Mouse (Mus musculus): Measurements from ENCODE around the gene Olfr1412.
A peak's percentile ranks its signal among the peaks of the same experiment; 100 is the strongest.

Gene Olfr1412

GRCm38 (mm10) chr1:92637501-92638172 lies 52.1 kb downstream of the Olfr1412 start:
- DNase-seq (ENCODE audit: low read depth in 2 of 2, low spot score in 2 of 2), result no peak

GRCm38 (mm10) chr1:92638181-92638580 lies 52.6 kb downstream of the Olfr1412 start:
- no peak for DNase-seq (ENCODE audit: low read depth in 2 of 2, low spot score in 2 of 2)

GRCm38 (mm10) chr1:92638736-92639135 lies 53.2 kb downstream of the Olfr1412 start:
- no peak for DNase-seq (ENCODE audit: low read depth in 2 of 2, low spot score in 2 of 2)

GRCm38 (mm10) chr1:92640393-92640792 lies 54.8 kb downstream of the Olfr1412 start:
- DNase-seq (ENCODE audit: low read depth in 2 of 2, low spot score in 2 of 2), result peak in 1 of 2 experiments; percentile 2
